Mouse (Mus musculus) cortical plate, adult 2 months (tissue): Measurements from ENCODE around the gene Omt2b.

Experiments used
- CTCF ChIP-seq: fragments of 200-500 bp; IDR thresholded peaks from 2 replicates; pipeline ENCODE4 v1.5.1; 2011; ENCODE audit warnings: mild to moderate bottlenecking, control low read depth, low read length; ENCODE audit not compliant: insufficient read depth; ENCODE audit errors: extremely low read depth
- POLR2A ChIP-seq: fragments of 200-500 bp; IDR thresholded peaks from 2 replicates; pipeline ENCODE4 v1.6.1; 2011; ENCODE audit warnings: mild to moderate bottlenecking, low read length, control low read depth; ENCODE audit not compliant: insufficient read depth; ENCODE audit errors: extremely low read depth

DNA sequence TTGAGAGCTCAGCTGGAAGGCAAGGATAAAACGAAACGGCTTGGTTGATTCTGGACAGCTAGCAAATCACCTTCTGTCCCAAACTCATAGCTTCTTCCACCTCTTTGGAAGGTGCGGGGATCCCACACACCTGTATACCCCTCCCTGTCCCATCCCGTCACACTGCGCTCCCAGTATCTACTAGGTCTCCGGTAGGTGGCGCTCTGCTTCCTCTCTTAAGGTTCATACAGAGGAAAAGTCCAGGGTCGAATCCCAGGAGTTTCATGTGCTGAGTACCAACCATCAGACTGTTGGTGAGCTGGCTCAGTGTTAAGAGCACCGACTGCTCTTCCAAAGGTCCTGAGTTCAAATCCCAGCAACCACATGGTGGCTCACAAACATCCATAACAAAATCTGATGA, 30.7 kb downstream of the Omt2b start:
- no peak for TF ChIP-seq POLR2A
- peak; percentile 71 for TF ChIP-seq CTCF
